Mouse (Mus musculus) megakaryocyte progenitor cell, adult 5-6 weeks (primary cell): ENCODE results near the gene Adamts13. TPM values are rescaled to one million over a fixed set of nuclear protein-coding genes. Genes with fewer than 3 reads are reported as not detected.
A peak's percentile ranks its signal among the peaks of the same experiment; 100 is the strongest.

Source experiments
- ATAC-seq: replicated peaks from 2 replicates; pipeline ENCODE4 v1.8.0; 2016; ENCODE audit warnings: mild to moderate bottlenecking, moderate TSS enrichment, inconsistent platforms; ENCODE audit not compliant: poor library complexity
- total RNA-seq, 2 experiments: library from RNA; stranded (forward) in 1 of 2; stranded (reverse) in 1 of 2; fragments of 157-497, 149-512 nt in 1 of 2; fragments of 200-1000 nt in 1 of 2; gene quantifications; 2 replicates each; pipeline versions ENCODE4 v1.2.3 to v1.2.4; 2015 to 2017

Adamts13 gene
- 0.15 and 1.3 TPM in 2 replicates for total RNA-seq (2015)
- total RNA-seq (2017), result not detected in 2 replicates

DNA sequence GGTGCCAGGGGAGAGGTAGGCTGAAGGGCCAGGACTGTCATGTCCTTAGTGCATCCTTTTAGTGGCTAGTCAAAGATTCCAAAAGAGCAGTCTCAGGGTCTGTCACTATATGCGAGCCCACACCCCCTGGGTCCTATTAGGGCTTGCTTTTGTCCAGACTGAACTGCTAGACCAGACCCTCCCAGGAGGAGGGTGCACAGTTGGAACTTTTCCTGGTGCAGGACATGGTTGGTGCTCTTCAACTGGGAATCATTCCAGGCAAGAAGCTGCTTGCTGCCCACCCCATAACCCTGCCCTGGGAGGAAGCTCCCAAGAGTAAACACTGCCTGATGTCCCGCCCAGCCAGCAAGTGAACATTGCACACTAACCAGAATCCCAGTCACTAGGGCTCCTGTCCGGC lies at the start of gene Adamts13:
Gene Adamts13 (plus strand): TSS at position 301 of the 400 bp plus-strand sequence.
- no peak for ATAC-seq

DNA sequence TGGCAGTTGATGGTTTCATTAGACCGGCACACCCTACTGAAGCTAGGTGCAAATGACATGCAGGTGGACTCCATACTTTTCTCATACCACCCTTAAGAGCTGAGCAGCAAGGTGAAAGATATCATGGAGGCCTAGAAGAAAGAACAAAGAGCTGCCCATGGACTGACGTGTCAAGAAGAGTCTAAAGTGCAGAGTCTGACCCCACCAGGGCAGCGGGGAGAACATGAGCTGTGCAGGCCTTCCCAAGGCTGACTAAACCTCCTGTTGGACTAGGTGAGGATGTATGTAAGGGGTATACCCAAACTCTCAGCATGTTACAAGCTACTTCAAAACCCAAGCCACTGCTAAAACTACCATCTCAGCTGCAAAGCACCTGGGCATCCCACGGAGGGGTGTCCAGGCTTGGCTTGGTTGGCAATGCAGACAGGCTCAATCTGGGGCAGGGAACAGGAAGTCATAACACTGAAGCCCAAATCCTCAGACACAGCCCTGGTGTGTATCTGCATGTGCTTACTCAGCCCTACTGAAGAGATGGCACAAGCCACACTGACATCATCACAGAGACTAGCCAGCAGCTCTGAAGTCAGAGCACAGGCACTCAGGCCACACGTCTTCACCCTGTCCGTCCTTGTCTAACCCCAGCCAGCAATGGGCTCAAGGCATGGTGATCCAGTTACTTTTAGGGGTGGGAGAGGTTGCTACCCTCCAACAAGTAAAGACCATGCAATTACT lies 45.3 kb upstream of the Adamts13 start:
- no peak for ATAC-seq

DNA sequence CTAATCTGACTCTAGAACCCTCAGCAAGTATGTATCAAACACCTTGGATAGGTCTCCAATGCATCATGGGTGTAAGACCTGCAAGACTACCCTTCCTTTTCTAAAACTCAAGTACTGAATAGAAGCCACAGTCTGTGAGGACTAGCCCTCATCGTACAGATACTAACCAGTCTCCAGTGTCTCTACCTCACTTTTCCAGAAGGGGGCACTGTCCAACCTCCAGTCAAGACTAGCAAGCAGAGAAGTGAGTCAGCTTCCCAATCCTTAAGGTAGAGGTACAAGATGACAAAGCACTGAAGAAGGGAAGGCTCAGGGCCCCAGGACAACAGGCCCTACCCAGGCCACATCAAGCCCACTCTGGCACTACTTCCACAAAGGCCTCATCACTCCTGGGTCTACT lies 42.8 kb upstream of the Adamts13 start:
- ATAC-seq, result peak; percentile 54

DNA sequence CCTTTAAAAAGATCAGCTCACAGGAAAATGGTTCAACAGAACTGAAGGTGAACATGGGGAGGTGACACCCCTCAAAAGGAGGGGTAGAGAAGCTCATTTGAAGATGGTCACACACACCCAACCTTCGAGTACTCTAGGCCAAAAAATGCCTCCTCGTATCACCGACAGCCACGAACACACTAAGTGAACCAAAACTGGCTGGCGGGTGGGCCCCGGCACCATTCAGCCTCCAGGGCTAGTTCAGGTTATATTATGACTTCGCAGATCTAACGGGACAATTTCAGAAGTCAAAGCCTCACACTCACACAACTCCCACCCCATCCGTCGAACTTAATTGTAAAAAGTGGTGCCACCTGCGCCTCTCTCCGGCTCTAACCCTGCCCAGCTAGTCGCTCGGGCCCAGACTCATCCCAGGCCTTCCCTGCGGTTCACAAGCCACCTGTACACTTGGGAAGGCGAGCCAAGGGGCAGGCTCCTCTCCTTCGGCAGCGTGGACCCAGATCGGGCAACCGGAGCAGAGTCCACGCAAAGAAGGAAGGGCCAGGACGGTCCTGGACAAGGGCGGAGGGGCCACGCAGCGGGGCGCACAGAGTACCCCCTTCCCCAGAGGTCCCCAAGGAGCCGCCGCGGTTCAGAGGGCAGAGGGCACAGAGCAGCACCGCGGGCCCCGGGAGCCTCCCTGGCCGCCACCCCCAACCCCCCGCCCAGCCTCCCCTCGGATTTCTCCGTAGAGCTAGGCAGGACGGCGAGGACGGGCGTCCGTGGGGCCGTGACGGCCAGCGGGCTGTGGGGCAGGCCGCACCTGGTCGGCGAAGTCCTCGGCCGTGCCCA lies 40.5 kb upstream of the Adamts13 start:
- ATAC-seq, result no peak

DNA sequence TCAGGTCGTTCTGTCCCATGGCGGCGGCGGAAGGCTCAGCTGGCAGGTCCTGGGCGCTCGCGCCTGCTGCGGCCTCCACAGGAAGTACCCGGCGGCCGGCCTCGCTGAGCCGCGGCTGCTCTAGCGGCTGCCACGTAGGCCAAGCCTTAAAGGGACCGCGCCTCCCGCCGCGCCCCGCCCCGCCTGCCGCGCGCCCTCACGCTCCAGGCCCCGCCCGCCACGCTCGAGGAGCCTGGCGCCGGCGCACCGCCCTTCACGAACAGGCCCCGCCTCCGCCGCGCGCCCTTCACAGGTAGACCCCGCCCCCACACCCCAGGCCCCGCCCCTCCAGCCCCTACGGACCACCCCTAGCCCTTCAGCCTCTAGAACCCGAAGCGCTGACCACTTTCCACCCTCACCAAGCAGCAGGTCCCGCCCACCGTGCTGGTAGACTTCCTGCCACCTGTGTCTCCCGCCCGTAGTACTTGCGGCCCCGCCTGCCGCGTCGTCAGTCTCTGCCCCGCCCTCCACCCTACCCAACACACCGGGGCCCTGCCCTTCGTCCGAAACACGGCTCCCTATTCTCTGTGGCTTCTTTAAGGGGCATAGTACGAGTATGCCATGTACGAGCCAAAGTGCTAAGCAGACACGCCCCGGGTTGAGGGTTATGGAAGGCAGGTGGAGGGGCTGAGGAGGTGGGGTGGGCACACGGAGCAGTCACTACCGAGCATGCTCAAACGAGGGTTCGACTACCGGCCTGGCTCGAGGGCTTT lies 39.7 kb upstream of the Adamts13 start, which contains the start of the genes Surf4 and Stkld1:
Gene Surf4 (minus strand): TSS at position 625 of the 752 bp plus-strand sequence.
Gene Stkld1 (plus strand): TSS at position 744 of the 752 bp plus-strand sequence.
- ATAC-seq, result peak; percentile 91

DNA sequence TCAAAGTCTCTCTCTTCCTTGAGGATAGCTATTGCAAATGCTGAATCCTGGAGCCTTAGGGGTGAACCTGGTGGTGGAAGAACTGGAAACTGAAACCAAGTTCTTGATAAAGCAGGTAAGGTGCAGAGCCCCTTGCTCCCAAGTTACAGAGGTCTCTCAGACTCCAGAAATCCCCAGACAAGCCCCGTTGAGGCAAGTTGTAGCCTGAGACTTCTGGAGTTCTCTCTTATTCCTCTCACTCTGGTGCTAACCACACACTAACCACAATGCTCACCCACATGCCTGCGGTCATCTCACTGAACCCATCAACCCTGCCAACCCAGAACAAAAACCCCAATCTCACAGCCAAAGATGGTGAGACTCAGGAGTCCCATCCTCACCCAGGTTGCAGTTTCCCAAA lies 37.9 kb upstream of the Adamts13 start:
- no peak for ATAC-seq

DNA sequence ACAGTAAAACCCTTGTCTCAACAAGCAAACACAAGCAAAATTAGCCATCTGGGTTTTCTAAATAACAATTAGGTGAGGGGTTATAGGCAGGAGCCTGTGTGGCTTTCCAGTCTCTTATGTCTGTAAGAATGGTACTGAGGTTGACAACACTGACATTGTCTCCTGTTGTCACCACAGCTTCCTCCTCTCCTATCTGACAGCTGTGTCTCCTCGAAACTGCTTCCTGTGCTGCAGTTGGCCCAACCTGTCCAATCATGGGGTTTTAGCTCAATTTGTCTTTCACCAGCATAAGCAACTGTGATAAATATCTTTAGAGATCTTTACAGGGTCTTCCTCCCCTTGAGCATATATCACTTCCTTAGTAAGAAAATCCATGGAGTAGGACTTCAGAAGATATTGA lies 36.8 kb upstream of the Adamts13 start:
- ATAC-seq, result no peak

DNA sequence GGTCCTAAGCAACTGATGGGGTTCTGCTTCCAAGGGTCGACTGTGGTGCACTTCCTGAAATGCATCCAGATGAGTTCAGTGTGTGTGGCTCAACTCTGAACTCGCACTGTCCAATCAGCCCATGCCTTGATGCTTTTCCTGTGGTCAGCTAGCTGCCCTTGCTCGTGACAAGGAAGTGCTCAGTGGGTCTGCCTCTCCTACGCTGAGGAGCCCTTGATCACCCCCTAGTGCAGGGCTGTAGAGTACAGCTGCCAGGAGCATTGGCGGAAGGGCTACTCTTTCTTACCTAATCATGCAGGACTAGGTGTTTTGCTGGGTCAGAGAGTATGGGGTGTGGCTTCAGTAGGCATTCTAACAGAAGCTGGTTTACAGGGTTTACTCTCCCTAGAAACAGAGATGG lies 31.7 kb upstream of the Adamts13 start:
- ATAC-seq, result peak; percentile 95

DNA sequence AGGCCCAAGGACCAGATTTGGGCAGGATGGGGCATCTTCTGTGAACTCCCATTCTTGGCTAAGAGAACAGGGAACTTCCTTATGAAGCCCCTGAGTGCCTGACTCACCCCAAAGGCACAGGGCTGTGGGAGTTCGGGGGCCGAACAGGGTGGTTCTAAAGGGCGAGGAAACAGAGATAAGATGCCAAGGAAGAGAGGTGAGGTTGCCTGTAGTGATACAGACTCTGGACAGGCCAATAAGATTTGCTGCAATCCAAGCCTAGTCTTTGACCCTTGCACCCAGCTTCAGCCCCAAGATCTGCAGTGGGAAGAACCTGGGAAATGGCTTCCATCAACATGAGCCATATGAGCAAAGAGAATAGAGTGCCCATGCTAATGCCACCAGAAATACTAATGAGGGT lies 30.0 kb upstream of the Adamts13 start:
- no peak for ATAC-seq

DNA sequence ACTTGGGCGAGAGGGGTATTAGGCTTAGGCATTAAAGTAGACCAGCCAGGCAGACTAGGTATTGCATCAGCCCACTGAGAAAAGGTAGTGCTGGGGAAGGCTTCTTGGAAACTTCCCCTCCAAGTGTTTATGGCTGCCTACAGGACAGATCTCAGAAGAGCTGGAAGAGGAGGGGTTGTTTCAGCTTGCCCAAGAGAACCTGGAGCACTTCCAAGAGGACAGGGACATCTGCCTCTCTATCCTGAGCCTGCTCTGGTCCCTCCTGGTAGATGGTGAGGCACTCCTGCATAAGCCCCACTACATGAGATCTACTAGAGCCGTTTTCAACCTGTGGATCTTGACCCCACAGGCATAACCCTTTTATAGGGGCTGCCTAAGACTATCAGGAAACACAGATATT lies 22.8 kb upstream of the Adamts13 start:
- no peak for ATAC-seq

DNA sequence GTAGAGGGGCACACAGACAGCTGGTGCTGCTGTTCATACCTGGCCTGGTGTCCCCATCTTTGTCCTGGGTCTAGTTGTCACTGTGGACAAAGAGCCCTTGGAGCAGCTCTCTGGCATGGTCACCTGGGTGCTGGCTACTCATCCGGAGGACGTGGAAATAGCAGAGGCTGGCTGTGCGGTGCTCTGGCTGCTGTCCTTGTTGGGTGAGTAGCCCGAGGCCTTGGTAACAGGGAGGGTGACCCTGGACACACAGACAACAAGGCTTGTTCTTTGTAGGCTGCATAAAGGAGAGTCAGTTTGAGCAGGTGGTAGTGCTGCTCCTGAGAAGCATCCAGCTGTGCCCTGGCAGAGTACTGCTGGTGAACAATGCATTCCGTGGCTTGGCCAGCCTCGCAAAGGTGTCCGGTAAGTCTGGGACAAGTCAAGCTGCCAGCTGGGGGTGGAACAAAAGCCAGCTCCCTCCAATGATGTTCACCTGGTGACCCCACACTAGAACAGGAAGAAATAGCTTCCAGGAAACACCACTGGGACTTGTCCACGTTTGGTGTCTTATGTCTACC lies 21.8 kb upstream of the Adamts13 start:
- no peak for ATAC-seq

DNA sequence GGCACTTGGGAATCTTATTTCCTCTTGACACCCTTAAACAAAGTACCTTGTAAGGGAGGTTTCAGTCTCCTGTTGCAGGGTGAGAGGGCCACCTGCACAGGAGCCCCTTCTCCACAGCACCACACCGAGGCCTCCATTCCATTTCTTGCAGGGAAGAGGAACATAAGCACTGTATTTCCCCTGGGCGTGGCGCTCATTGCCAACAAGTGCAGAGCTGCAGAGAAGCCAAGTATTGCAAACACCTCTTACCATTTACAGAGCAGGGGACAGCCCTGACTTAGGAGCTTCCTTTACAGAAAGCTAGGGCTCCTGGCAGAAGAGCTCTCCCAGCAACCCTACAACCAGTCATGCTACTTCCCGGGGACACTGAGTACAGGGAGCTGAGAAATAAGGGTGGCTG lies 21.0 kb upstream of the Adamts13 start:
- ATAC-seq, result no peak

DNA sequence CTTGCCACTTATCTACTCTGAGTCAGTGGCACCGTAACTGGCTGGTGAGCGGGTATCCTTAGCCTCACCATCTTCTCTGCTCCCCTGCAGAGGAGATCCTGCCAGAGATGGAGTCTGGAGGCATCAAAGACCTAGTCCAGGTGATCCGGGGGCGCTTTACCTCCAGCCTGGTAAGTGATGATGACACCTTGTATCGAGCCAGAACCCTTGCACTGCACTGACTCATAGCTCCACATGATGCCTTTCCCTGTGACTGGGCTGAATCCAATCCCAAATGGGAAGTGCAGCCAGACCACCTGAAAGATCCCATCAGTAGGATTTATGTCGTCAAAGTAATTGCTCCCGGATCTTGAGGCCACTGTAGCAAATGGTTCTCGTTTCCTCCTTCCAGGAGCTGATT lies 20.4 kb upstream of the Adamts13 start:
- no peak for ATAC-seq

DNA sequence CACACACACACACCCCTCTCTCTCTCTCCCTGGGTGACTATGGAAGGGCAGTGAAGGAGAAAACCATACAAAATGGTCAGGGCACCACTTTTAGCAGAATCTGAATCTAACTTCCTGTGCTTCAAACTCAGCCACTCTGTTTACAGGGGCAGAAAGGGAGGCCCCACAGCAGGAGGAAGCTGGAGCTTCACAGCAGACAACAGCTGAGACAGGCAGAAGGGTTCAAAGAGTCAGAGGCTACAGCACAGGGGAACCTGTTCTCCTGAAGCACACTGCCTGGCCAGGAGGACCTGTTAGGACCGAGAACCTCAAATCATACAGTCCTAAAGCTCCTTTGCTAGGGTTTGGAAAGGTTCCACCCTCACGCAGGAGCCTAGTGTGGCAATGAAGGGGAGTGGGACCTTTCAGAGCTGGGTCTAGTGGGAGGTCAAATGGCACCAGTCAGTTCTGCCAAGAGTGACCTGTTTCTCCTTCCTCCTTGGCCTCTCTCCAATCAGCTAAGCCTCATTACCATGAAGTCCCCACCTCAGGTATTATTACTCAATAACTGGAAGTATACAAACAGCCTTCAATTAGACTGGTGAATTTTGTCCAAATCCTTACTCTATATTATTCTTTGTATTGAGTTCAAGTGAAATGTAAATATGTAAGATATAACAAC lies 18.4 kb upstream of the Adamts13 start:
- no peak for ATAC-seq

DNA sequence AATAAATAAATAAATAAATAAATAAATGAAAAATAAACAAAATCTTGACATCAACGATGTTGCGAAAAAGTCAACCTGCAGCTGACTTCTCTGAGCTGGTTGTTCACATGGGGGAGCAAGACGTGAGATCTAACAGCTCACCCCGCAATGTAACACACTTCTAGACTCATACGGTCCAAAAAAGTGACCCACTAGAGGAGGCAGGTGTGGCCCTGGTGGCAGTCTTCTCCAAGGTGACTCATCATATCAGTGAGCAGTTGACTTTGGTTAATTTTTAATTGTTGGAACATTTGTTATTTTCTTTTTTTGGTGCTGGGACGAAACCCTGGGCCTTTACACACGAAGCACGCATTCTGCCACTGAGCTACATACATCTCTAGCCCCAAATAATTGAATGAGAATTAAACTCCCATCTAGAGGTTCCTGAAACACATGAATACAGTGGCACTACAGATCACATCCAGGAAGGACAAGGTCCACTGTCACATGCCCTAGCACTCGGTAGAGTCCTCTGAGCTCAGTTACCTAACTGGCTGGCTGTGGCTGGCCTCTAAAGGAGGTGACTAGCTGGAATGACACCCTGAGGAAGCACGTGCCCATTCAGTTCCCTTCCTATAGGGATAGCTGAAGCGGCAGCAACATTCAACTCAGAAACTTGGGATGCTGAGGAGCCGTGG lies 16.3 kb upstream of the Adamts13 start:
- ATAC-seq, result no peak

DNA sequence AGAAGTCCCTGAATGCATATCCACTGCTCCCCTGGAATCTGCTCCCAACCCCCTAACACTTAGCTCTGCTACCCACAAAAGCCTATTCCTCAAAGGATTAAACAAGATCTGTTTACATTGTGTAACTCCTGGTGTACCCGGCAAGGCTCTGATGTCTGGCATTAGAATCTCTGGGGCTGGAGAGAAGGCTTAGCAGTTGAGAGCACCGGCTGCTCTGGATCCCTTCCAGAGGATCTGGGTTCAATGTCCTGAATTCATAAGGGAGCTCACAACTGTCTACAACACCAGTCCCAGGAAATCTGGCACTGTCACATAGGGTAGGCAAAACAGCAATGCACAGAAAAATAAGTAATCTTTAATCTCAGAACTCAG lies 15.7 kb upstream of the Adamts13 start:
- no peak for ATAC-seq

DNA sequence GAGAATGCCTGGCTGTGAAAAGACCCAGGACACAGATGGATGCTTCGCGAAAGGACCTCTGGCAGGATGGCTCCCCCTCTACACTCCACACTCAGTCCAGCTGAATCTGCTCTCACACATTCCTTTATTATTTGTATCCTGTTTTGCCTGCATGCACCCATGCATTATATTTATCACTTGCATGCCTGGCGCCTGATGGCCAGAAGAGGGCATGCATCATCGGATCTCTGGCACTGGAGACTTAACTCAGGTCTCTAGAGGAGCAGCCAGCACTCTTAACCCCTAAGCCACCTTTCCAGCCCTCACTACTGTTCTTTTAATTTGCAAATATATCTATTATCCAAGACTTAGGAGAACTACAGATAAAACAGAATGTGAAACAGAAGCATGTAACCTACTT lies 12.5 kb upstream of the Adamts13 start:
- no peak for ATAC-seq

DNA sequence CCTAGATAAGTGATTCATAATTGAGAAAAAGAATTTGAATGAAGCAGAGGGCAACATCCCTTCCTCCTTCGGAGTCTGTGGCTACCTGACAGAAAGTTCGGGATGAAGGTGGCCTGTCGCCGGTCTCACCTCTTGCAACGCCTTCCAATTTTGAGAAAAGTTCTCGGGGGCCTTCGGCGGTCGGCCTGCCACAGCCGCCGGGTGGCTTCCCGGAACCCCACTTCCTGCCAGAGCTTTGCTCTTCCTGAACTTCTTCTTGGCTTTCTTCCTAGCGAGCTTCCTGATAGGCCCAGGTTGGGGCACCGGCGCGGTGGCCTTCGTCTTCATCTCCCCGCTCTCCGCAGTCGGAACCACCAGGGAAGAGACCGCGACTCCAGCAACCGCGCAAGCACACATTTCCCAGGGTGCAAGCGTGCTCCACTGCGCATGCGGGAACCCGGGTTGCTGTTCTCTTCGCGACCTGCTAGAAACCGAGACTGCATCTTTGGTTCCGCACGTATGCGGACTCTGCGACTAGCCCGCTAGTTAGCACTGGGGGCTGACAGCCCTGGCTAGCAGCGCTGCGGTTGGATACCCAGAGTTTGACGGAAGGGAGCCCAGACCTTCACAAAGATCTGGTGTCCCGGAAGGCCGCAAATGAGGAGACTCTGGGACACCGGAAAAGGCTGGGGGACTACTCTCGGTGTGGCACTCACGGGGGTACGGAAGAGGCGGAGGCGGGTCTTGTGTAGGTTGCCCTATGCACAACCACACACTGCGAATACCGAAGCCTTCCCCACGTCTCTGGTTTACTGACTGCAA lies 9.1 kb upstream of the Adamts13 start, which contains the start of gene Rexo4:
Gene Rexo4 (minus strand): TSS at position 464 of the 801 bp plus-strand sequence.
- ATAC-seq, result peak; percentile 95

DNA sequence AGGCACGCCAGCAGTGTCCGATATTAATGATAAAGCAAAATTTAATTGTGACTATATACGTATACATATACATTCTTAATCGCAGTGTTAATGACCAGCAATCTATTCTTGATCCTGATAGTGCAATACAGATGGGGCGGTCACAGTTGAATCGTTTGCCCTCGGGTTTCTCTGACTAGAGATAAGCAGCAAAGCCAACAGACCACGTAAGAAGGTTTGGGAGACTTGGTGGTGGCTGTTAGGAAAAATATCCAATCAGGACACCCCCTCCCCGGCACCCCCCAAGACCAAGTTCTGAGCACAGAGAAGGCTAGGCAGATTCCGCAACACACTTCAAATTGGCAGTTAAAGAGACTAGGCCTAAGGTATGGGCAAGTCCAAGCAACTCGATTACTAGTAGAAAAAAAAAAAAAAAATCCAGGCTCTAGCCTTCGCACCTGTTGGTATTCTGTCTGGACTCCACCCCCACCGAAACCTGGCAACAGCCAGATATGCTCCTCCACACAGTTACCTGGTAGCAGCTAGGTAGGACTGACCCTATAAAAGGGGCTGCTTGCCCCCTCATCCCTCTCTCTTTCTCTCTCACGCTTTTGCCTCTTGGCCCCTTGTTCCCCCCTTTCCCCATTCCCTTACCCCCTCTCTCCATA lies 8.4 kb upstream of the Adamts13 start:
- ATAC-seq, result peak; percentile 12
